Mouse (Mus musculus) kidney, adult 2 months (tissue): ENCODE results near the gene Mybbp1a.

Experiments
- CTCF ChIP-seq: fragments of 200-500 bp; conservative IDR thresholded peaks from 2 replicates; pipeline ENCODE4 v1.5.1; 2011; ENCODE audit warnings: low read depth, mild to moderate bottlenecking, control low read depth, low read length, moderate library complexity, mixed read lengths; ENCODE audit not compliant: insufficient read depth, insufficient read length
- POLR2A ChIP-seq: fragments of 200-500 bp; IDR thresholded peaks from one replicate; pipeline ENCODE4 v1.6.1; 2011; ENCODE audit warnings: low read depth, low read length, control low read depth

GRCm38 (mm10) chr11:72474926-72475325 is 33.8 kb downstream of the Mybbp1a start:
- TF ChIP-seq POLR2A (no peak), CTCF (no peak)
